Mouse (Mus musculus): Measurements from ENCODE around the gene Slc7a4.

GRCm38 (mm10) chr16:17605684-17606083, 22.7 kb upstream of the Slc7a4 start:
- TF ChIP-seq CTCF (IDR thresholded peaks at IDR 0.05; ENCODE audit: low read depth), result no peak
- TF ChIP-seq EP300 (IDR thresholded peaks at IDR 0.05; ENCODE audit: low read depth), result no peak
